Mouse (Mus musculus): ENCODE results near the gene Trnp1. TPM values are rescaled to one million over a fixed set of nuclear protein-coding genes. Genes with fewer than 3 reads are reported as not detected.
"Not testable (repeated sequence)": the region's sequence is repeated elsewhere in the genome, so short reads cannot be mapped to it uniquely, and the experiment has no call there.

Gene Trnp1
- total RNA-seq (2015) (not detected in 2 replicates), total RNA-seq (2017) (not detected in 2 replicates)

DNA sequence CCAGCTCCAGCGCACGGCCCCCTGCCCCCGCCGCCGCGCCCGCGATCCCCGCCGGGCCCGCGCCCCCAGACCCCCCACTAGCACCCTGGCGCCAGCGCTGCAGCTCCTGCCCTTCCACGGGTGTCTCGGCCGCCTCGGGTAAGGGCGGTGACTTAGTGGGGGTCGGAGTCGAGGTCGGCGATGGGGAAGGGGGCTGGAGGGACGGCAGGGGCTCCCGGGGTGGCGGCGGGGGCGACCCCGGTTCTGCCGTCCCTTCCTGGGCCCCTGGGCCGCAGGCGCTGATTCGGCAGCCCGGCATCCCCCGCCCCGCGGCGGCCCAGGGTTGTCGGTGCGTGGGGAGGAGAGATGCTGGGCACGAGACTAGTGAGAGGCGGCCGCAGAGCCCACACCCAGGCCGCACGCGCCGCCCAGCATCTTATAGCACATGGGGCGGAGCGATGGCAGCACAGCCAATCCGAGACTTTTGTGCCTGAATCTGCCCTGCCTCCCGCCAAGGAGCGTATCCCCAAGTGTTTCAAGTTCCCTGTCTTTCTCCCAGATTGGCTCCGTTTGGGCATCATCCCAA, at the start of gene Trnp1:
TSS of gene Trnp1 (minus strand) at position 391 of the 565 bp plus-strand sequence.
- peak; percentile 75 for ATAC-seq (replicated peaks; ENCODE audit: poor library complexity)

DNA sequence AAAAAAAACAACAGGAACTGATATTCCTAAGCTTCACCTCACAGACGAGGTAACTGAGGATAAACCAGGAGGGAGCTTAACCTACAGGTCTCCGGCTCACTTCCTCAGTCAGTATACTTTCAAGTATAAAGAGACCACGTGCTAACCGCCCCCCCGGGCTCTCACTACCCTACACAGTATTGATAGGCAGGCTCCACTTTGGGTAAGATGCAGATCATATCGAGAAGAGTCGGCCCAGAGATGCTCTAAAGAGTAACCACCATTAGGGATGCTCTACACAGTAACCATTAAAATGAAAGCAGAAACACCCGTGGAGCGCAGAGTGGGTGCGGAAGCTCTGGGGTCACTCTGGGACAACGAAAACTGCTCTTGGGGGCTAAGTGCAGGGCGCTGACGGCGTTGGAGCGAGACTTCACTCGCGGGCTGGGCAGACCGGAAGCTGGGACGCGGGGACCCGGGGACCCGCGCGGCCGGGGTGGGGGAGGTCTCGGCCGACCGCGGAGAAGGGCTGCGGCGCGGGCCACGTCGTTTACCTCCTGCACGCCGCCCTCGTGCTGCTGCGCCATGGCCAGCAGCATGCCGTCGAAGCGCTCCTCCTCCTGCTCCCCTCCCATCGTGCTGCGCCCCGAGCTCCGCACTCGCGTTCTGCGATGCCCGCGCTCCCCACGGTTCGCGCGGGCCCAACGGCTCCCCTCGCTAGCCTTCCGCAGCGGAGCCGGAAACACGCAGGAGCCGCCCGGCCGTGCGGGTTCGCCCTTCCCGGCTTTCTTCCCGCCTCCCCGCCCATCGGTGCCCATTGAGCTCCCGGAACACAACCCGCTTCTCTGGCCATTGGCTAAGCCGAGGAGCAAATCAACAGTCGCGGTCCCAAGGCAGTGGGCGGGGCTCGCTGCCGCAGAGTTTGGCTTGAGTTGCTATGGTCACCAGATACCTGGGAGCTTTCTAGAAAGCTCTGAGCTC, 47.2 kb upstream of the Trnp1 start, which contains the start of gene Nudc:
TSS of gene Nudc (minus strand) at position 725 of the 960 bp plus-strand sequence.
- ATAC-seq (replicated peaks; ENCODE audit: poor library complexity) = peak; percentile 99

DNA sequence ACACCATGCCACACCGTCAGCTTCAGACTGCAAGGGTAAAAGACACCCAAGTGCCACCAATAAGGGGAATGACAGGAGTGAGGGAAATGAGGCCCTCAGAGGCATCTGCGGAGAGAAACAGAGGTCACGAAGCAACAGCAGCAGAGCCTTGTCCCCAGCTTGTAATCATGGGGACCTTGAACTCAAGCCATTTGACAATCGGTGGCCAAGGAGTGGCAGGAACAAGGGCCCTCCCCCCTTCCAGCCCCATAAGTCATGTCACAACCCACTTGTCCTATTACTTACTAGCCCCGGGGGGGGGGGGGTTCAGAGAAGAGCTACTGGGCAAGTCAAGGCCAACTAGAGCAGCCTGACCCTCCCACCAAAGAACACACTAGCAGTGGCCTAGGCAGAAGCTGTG, 38.3 kb upstream of the Trnp1 start:
- ATAC-seq (replicated peaks; ENCODE audit: poor library complexity) = no peak

DNA sequence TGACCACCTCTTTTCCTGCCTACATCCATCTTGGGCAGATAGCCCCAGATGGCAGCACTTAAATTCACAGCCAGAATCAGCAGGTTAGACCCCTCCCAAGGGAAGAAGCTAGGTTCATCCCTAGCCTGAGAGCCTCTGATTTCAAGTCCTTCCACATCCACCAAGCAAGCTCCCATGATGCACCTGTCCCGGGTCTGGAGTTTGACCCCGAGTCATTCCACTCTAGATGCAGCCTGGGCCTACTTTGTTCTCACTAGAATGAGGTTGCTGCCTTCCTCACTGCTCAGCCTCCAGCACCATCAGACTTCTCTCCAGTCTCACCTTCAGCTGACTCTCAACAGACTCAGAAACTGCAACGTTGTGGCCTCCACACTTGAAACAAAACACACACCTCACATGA, 37.7 kb upstream of the Trnp1 start:
- no peak for ATAC-seq (replicated peaks; ENCODE audit: poor library complexity)

DNA sequence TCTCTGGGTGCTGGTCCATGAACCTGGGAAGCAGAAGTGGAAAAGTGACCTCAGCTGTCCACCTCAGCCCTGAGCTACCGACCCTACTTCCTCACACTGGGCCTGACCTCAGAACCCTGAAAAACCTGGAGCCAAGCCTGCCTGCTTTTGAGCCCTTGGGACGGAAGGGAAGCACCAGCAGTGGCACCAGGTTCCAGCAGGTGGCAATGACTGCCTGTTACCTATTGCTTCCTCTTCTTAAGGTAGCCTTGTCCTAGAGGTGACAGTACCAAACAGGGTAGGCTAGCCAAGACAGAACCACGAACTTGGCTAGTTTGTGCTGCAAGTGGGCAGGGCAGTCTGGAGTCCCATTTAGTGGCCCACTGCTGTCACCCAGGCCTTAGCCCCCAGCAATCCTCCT, 34.4 kb upstream of the Trnp1 start:
- no peak for ATAC-seq (replicated peaks; ENCODE audit: poor library complexity)

DNA sequence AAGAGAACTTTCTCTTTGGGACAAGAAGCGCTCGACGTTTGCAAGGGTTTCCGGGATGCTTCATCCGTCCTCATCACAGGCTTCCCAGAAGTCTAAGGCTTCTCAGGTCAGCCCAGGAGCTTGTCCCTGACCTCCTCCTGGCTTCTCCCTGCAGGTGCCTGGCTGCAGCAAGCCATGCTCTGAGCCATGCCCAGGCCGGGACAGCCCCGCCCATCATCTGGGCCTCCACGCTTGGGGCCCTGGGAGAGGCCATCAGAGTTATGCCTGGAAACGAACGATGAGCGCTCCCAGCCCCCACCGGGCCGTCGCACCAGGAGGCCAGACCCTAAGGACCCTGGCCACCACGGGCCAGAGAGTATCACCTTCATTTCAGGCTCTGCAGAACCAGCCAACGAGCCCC, 29.4 kb upstream of the Trnp1 start:
- no peak for ATAC-seq (replicated peaks; ENCODE audit: poor library complexity)

DNA sequence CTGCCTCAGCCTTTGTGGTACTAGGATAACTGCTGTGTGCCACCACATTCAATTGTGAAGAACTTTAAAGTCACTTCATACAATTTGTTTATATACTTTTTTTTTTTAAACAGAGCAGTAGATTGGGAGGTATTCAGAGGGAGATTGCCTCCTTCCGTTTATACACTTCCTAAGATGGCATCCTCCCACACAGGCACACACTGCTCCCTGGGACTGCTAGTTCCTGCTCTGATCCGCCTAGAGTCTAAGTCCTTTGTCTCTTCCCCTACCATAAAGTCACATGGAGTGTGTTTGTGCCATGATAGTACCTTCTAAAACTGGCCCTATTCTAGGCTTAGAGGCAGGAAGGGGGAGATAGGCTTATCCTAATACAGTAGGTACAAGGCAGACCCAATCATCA, 23.2 kb upstream of the Trnp1 start:
- ATAC-seq (replicated peaks; ENCODE audit: poor library complexity) = no peak

DNA sequence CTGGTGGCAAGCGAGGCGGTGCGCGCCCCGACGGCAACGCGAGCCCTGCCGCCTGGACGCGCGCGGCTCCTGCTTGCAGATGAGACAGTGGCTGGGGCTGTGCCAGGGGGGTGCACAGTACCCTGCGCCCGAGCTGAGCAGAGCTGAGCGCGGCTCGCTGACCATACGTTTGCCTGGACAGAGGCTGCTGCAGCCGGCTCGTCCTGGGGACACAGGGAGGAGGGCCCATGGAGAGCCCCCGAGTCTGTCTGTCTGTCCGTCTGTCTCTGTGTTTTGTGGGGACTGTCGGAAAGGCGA, 21.0 kb upstream of the Trnp1 start:
- ATAC-seq (replicated peaks; ENCODE audit: poor library complexity) = no peak

DNA sequence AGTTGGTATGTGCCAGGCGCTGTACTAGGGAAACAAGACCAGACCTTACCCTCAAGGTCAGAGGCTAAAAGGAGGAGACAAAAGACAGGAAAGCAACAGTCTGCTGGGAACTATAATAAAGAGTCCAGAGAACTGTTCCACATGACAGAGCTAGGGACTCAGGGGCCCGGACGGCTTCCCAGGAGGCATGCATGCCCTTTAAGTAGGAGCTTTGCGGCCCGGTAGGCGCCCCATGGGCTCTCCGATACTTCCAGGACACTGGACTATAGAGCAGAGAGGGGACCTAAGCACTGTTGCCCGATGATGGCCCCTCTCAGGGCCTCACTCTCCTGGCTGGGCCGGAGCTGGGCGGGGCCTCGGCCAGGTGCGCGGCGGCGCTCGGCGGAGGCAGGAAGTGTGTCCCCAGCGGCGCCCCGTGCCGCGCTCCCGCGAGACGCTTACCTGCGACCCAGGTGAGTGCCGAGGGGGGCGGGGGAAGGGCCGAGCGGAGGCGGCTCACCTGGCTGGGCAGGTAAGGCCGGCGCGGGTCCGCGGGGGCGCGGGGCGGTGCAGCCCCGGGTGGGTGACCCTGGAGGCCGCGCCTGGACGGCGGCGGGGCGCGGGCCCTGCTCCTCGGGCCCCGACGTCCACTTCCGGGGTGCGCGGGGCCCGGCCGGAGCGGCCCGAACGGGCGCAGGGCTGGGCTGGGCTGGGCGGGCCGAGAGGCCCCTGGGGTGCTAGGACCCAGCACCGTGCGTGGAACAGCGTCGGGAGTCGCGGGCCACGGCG, 20.4 kb upstream of the Trnp1 start, which contains the start of gene Kdf1:
TSS of gene Kdf1 (plus strand) at position 363 of the 768 bp plus-strand sequence.
- no peak for ATAC-seq (replicated peaks; ENCODE audit: poor library complexity)

DNA sequence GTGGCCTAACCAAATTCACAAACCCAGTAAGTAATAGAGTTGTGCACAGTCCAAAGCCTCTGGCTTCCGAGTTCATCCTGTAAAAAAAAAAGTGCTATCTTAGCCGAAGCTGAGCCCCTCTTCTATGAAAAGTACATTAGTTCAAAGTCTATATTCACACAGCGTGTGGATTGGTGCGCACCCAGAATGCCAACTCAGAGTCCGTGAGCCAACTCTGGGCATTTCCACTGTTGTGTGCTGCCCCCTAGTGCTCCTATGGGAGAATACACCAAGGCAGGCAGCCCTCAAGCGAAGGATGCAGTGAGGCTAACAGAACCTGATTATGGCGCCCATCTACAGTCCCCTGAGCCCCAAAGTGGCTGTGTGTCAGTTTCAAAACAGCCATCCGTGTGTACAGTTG, 14.6 kb upstream of the Trnp1 start:
- ATAC-seq (replicated peaks; ENCODE audit: poor library complexity) = peak; percentile 98

DNA sequence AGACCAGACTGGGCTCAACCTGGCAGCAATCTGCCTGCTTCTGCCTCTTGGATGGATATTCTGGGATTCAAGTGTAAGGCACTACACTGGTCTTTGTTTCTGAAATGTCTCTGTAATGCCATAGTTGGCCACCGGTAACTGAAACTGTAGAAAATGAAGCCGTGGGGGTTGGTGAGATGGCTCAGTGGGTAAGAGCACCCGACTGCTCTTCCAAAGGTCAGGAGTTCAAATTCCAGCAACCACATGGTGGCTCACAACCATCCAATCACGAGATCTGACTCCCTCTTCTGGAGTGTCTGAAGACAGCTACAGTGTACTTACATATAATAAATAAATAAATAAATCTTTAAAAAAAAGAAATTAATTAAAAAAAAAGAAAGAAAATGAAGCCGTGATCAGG, 14.2 kb upstream of the Trnp1 start:
- ATAC-seq (replicated peaks; ENCODE audit: poor library complexity) = not testable (repeated sequence)

DNA sequence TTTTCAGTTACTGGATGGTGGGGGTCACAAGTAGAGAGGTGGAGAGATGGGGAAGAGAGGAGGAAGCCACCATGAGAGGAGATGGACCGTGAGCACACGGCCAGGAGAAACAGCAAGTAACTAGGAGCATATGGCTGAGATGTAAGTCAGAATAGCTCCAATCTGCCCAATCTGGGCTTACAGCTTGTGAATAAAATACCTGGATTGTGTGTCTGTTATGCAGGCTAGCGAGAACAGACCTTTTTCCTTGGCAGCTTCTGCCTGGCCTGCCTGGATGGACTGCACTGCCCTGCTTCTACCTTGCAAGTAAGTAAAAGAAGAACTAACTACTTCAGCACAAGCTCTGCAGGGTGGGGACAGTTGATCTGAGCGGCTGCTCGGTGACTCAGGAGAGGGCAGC, 12.7 kb upstream of the Trnp1 start:
- ATAC-seq (replicated peaks; ENCODE audit: poor library complexity) = no peak

DNA sequence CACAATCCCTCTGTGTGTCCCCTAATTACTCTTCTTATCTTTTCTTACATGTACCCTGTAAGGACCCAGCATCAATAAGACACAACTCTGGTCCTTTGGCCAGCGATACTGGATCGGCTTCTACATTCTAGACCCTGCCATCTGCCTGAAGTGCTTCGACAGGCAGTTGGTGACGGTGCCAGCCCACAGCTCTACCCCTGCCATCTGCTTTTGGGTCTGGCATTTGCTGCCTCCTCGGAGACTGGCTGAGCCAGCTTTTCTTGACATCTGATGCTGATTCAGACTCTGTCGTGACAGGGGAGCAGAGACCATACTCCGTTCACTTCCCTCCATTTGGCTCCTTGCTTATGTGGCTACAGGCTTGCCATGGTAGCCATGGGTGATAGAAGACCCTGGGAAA, 10.6 kb upstream of the Trnp1 start:
- ATAC-seq (replicated peaks; ENCODE audit: poor library complexity) = no peak

DNA sequence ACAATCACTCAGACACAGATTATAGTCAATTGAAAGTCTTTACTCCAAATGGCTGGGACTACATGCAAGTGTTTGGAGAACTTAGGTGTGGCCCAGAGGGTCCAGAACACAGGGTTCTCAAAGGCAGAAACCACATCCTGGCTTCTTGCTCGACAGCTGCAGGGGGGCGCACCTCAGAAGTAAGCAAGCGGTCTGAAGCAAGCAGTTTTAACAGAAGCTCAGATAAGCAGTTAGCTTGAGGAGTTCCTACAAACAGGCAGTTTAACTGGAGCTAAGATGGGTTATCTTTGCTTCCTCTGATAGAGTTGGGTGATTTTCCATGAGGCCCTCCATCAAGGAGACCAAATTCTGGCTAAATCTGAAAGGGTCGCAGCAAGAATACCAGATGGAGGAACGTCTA, 8.2 kb upstream of the Trnp1 start:
- ATAC-seq (replicated peaks; ENCODE audit: poor library complexity) = peak; percentile 43; the same call in 1 of the 2 replicates

DNA sequence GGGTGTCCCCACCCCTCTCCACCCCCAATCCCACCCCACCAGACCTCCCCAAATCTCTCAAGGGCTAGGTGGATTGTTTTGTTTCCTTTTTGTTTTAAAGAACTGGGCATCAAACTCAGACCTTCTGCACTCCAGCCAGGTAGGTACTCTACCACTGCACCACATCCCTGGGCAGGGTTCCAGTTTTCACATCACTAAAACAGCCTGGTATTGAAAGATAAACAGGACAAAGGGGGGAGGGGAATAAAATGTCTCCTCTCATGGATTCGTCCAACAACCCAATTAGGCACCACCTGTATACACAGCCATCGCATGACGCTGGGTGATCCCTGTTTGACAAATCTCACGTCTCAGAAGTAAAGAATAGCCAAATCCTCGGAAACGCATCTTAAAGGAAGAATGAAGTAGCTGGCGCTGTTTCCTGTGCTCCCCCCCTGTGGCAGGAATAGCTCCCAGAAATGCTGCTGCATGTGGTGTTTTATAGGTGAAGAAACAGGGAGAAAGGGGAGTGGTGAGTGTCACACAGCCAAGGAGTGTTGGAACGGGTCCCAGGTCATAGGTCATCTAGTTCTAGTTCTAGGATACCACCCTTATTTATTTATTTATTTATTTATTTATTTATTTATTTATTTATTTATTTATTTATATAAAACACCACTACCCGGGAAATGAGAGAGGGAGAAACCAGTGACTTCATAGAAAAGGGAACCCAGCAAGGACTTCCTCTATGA, 6.6 kb upstream of the Trnp1 start:
- no peak for ATAC-seq (replicated peaks; ENCODE audit: poor library complexity)

DNA sequence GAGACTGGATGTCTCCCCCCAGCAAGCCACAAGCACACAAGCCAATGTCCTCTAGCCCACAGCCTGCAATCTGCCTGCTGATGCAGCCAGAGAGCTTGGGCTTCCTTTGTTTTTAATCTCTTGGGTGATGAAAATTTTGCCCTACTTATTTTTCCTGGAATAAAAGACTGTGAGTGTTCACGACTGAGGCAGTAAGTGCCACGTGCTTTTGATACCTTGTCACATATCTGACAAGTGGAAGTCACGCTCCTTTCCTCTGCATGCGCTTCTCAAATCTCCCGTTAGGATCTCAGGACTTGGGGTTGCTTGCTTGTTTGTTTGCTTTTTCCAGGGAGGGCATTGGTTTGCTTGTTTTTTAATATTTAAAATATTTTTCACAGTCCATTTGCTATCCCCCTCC, 6.0 kb upstream of the Trnp1 start:
- no peak for ATAC-seq (replicated peaks; ENCODE audit: poor library complexity)

DNA sequence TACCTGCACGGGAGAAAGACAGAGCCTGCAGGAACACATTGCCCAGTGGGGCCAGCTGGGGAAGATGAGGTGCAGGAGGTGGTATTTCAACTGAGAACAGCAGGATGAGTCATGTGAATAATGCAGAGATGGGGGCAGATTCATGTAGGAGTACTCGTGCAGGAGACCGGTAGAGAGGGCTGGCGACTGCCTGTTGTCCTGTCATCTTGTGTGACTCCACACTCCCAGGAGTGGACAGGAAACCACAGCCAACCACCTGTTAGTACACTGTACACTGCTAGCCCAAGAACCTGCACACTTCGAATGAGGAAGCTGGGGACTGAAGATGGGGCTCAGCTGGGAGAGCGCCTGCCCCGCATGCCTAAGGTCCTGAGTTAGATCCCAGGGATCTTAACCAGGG, 3.2 kb upstream of the Trnp1 start:
- ATAC-seq (replicated peaks; ENCODE audit: poor library complexity) = no peak

DNA sequence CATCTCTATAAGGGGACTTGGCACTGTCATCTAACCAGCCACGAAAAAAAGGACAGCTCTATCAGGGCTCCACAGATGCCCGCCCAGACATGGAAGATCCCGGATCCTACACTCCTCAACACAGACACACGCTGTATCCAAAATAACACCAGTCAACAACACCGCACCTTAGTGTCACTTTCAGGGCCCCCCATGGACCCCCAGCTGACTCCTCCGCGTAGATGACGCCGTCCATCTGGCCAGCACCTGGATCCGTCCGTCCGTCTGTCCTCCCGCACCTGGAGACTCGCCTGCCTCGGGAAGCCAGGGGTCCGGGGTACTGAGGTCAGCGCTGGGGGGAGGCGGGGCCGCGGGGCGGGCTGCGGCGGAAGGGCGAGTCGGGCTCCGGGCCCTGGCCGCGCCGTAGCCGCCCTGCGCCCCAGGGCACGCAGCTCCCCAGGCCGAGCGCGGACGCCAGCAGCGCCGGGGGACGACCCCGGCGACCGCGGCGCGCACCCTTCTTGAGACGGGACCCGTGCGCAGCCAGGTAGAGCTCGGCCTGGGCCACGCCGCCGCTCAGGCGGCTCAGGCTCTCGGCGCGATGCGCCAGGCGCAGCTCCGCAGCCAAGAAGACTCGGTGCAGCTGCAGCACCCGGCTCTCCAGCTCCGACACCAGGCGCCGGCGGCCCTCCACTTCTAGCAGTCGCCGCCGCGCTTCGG, 740 bp downstream of the Trnp1 start:
- ATAC-seq (replicated peaks; ENCODE audit: poor library complexity) = no peak

DNA sequence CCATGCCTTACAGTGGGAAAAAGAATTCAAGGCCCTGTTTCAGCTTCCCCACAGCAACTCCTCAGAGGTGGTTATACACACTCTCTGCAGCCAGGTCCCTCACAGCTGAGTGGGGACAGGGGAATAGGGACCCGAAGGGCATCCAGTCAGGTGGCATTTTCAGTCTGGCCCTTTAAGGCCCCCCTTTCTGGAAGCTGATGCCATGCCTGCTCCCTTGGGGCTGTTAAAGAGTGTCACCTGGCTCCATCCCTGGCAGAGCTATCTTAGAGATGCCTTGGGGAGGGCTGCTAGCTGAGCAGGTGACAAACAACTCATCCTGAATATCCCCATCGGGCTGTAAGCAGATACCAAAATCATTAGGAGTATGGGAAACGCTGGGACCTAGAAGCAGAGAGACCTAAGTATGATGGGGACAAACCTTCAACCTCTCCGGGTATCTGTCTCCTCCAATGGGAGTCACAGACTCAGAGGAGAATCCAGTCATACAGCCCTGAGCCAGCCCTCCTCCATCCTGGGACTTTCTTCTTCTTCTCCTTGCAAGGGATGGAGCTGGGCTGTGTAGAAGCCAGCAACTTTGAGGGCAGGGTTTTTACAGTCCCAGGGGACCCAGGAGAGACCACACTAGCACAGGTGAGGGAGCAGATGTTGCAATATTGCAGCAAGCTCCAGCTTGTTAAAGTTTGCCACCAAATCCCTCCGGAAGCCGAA, 1.5 kb downstream of the Trnp1 start:
- no peak for ATAC-seq (replicated peaks; ENCODE audit: poor library complexity)

DNA sequence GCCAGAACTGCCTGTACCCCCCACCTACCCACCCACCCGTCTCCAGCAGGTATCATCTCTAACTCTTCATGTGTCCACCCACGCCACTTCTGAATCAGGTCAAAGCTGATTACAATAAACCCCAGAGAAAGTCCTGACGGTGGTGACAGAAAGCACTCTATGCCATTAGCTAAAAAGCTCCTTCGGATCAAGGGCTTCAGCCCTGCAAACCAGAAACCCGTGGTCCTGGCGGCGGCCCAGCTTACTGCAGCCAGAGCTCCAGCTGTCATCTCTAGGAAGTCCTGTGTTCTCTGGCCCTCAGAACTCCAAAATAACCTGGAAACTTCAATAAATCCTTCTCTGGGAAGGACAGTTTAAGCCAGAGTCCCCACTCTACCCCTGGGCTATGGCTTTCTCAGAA, 2.6 kb downstream of the Trnp1 start:
- ATAC-seq (replicated peaks; ENCODE audit: poor library complexity) = no peak

Measured in megakaryocyte progenitor cell, adult 5-6 weeks (primary cell).